Mouse (Mus musculus) ES-E14 (cell line): ENCODE measurements around the gene Itgb3.

Source experiments
- HCFC1 ChIP-seq: IDR thresholded peaks from 2 replicates; pipeline ENCODE4 v1.6.1; 2012; ENCODE audit warnings: low read length, inconsistent platforms, borderline replicate concordance; ENCODE audit not compliant: insufficient read depth
- MAFK ChIP-seq: IDR thresholded peaks from 2 replicates; pipeline ENCODE4 v1.6.1; 2014; ENCODE audit warnings: mild to moderate bottlenecking, low read depth, low read length, inconsistent platforms; ENCODE audit not compliant: insufficient read depth
- ZNF384 ChIP-seq: IDR thresholded peaks from 2 replicates; pipeline ENCODE4 v1.6.1; 2012; ENCODE audit warnings: low read depth, low read length, inconsistent platforms

DNA sequence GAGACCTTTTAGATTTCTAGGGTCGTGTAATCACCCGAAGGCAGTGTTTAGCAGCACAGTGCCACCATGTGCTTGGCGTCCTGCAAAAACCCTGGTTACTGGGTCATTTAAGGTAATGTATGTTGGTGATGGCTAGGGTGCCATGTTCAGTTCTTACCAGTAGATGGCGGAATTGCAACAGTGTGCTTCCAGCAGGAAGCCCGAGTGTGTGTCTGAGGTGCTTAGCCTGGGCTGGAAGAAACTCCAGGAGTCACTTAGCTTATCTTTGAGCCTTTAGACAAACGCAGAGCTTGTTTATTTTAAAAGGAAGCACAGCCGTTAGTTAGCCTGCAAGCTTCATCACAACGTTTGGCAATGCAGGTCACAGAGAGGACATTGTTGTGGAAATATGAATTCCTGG lies 17.7 kb upstream of the Itgb3 start:
- TF ChIP-seq HCFC1 (no peak), ZNF384 (no peak), MAFK (no peak)
